Mouse (Mus musculus) lung, embryonic 16.5 days (tissue): ENCODE data around the gene Lmo7. TPM values are rescaled to one million over a fixed set of nuclear protein-coding genes. Genes with fewer than 3 reads are reported as not detected.

Experiments used
- ATAC-seq: fragments of 200-750 bp; cut with Nextera tagmentation; 2 replicates; pipeline ENCODE4 v1.8.0; 2017; ENCODE audit warnings: low read depth, mild to moderate bottlenecking, moderate library complexity
- H3K27ac ChIP-seq: fragments of 300-500 bp; sonication (generic); 2 replicates; pipeline ENCODE4 v1.5.1; 2014; ENCODE audit warnings: mild to moderate bottlenecking, control low read depth, low read length
- H3K27me3 ChIP-seq: fragments of 300-500 bp; sonication (generic); 2 replicates; pipeline ENCODE4 v1.6.1; 2014; ENCODE audit warnings: low read depth, low read length, mixed read lengths; ENCODE audit not compliant: control insufficient read depth, insufficient read depth
- H3K36me3 ChIP-seq: fragments of 300-500 bp; sonication (generic); 2 replicates; pipeline ENCODE4 v1.6.1; 2014; ENCODE audit warnings: low read length; ENCODE audit not compliant: control insufficient read depth, insufficient read depth
- H3K4me1 ChIP-seq: fragments of 300-500 bp; sonication (generic); replicated peaks from 2 replicates; pipeline ENCODE4 v1.6.1; 2014; ENCODE audit warnings: low read length, mixed read lengths; ENCODE audit not compliant: control insufficient read depth, insufficient read depth
- H3K4me2 ChIP-seq: fragments of 300-500 bp; sonication (generic); 2 replicates; pipeline ENCODE4 v1.6.1; 2014; ENCODE audit warnings: low read depth, low read length, control low read depth
- H3K4me3 ChIP-seq: fragments of 300-500 bp; sonication (generic); 2 replicates; pipeline ENCODE4 v1.5.1; 2014; ENCODE audit warnings: mild to moderate bottlenecking, low read length, control low read depth
- H3K9ac ChIP-seq: fragments of 300-500 bp; sonication (generic); 2 replicates; pipeline ENCODE4 v1.6.1; 2014; ENCODE audit warnings: low read length, control low read depth
- H3K9me3 ChIP-seq: fragments of 300-500 bp; sonication (generic); 2 replicates; pipeline ENCODE4 v1.6.1; 2016; ENCODE audit warnings: low read length; ENCODE audit not compliant: control insufficient read depth
- WGBS: fragments of 180-500 bp; shearing (Covaris S2); extraction: QIAGEN DNeasy Blood & Tissue Kit; methylation state at CpG from one replicate; pipeline ENCODE4 v1.1.7; 2014; 5-methylcytosine and 5-hydroxymethylcytosine counted together
- polyA plus RNA-seq: library from polyadenylated mRNA; unstranded; fragments of >200 nt; fragmentation: Nextera tagmentation; extraction: Ambion mirVana; gene quantifications from 2 replicates; pipeline ENCODE4 v1.2.1, GENCODE M21; 2015

The Lmo7 gene
- polyA plus RNA-seq, 1 experiment from 2014 or later: 46.4 TPM

- WGBS: 68% methylated on average over 3 of the region's 3 CpGs
Measured at GRCm38 (mm10) chr14:101746635-101747034, 16.9 kb downstream of the Lmo7 start.

GRCm38 (mm10) chr14:101747811-101748210, 18.1 kb downstream of the Lmo7 start:
- Histone ChIP-seq H3K9me3 (no peaks in the 10 kb centered on the region), H3K4me3 (no peak overlapping the region), H3K27me3 (no peaks in the 10 kb centered on the region), H3K4me2 (no peak overlapping the region), H3K4me1 (no peaks in the 10 kb centered on the region), H3K27ac (no peak overlapping the region), H3K9ac (no peak overlapping the region), H3K36me3 (no peaks in the 10 kb centered on the region)
- WGBS: 90% methylated on average over 11 of the region's 11 CpGs
- ATAC-seq: no peak

More at GRCm38 (mm10) chr14:101746635-101747034, 16.9 kb downstream of the Lmo7 start:
- Histone ChIP-seq H3K4me3 (no peak overlapping the region), H3K4me1 (no peaks in the 10 kb centered on the region), H3K4me2 (no peak overlapping the region), H3K27ac (no peak overlapping the region), H3K9ac (no peak overlapping the region), H3K9me3 (no peaks in the 10 kb centered on the region), H3K27me3 (no peaks in the 10 kb centered on the region), H3K36me3 (no peaks in the 10 kb centered on the region)
- ATAC-seq: no peak

GRCm38 (mm10) chr14:101748436-101748835, 18.7 kb downstream of the Lmo7 start:
- ATAC-seq: no peak
- H3K27ac ChIP-seq: no peak overlapping the region
- no peaks in the 10 kb centered on the region for H3K4me1 ChIP-seq
- no peaks in the 10 kb centered on the region for H3K27me3 ChIP-seq
- no peaks in the 10 kb centered on the region for H3K9me3 ChIP-seq
- no peaks in the 10 kb centered on the region for H3K36me3 ChIP-seq
- no peak overlapping the region for H3K9ac ChIP-seq
- WGBS: 73% methylated on average over 7 of the region's 7 CpGs
- H3K4me3 ChIP-seq: no peak overlapping the region
- H3K4me2 ChIP-seq: no peak overlapping the region

GRCm38 (mm10) chr14:101750910-101751309, 21.2 kb downstream of the Lmo7 start:
- Histone ChIP-seq H3K27ac (no peak overlapping the region), H3K4me2 (no peak overlapping the region), H3K9me3 (no peaks in the 10 kb centered on the region), H3K4me1 (no peaks in the 10 kb centered on the region), H3K4me3 (no peak overlapping the region), H3K36me3 (no peaks in the 10 kb centered on the region), H3K27me3 (no peaks in the 10 kb centered on the region), H3K9ac (no peak overlapping the region)
- WGBS: 81% methylated on average over 4 of the region's 4 CpGs
- ATAC-seq: no peak

GRCm38 (mm10) chr14:101755425-101755824, 25.7 kb downstream of the Lmo7 start:
- Histone ChIP-seq H3K27ac (no peak overlapping the region), H3K4me2 (no peak overlapping the region), H3K9me3 (no peaks in the 10 kb centered on the region), H3K4me1 (no peaks in the 10 kb centered on the region), H3K4me3 (no peak overlapping the region), H3K27me3 (no peaks in the 10 kb centered on the region), H3K36me3 (no peaks in the 10 kb centered on the region), H3K9ac (no peak overlapping the region)
- WGBS: 41% methylated on average over 4 of the region's 4 CpGs
- ATAC-seq: no peak

GRCm38 (mm10) chr14:101762267-101762666, 32.5 kb downstream of the Lmo7 start:
- 35% methylated on average over 1 of the region's 1 CpGs for WGBS
- no peaks in the 10 kb centered on the region for H3K9me3 ChIP-seq
- no peak overlapping the region for H3K9ac ChIP-seq
- H3K27ac ChIP-seq: no peak overlapping the region
- H3K4me1 ChIP-seq: no peaks in the 10 kb centered on the region; the same call in 1 of the 2 replicates
- H3K4me2 ChIP-seq: no peak overlapping the region
- H3K4me3 ChIP-seq: no peak overlapping the region
- no peak for ATAC-seq
- H3K27me3 ChIP-seq: no peaks in the 10 kb centered on the region
- no peaks in the 10 kb centered on the region for H3K36me3 ChIP-seq

GRCm38 (mm10) chr14:101763762-101764295, 34.1 kb downstream of the Lmo7 start:
- Histone ChIP-seq H3K4me3 (no peak overlapping the region), H3K27ac (no peak overlapping the region), H3K9ac (no peak overlapping the region), H3K4me1 (no peaks in the 10 kb centered on the region; the same call in 1 of the 2 replicates), H3K36me3 (no peaks in the 10 kb centered on the region), H3K9me3 (no peaks in the 10 kb centered on the region), H3K4me2 (no peak overlapping the region), H3K27me3 (no peaks in the 10 kb centered on the region)
- 24% methylated on average over 3 of the region's 3 CpGs for WGBS
- no peak for ATAC-seq

- H3K4me3 ChIP-seq: no peak overlapping the region
- H3K36me3 ChIP-seq: no peaks in the 10 kb centered on the region
- H3K9me3 ChIP-seq: no peaks in the 10 kb centered on the region
- 77% methylated on average over 5 of the region's 5 CpGs for WGBS
- no peak overlapping the region for H3K4me2 ChIP-seq
- H3K27me3 ChIP-seq: no peaks in the 10 kb centered on the region
- no peaks in the 10 kb centered on the region for H3K4me1 ChIP-seq
- no peak overlapping the region for H3K27ac ChIP-seq
- no peak overlapping the region for H3K9ac ChIP-seq
- ATAC-seq: no peak
Measured at GRCm38 (mm10) chr14:101771336-101771735, 41.6 kb downstream of the Lmo7 start.

GRCm38 (mm10) chr14:101771756-101772155, 42.0 kb downstream of the Lmo7 start:
- H3K4me1 ChIP-seq: no peaks in the 10 kb centered on the region
- H3K27ac ChIP-seq: no peak overlapping the region
- H3K27me3 ChIP-seq: no peaks in the 10 kb centered on the region
- H3K9me3 ChIP-seq: no peaks in the 10 kb centered on the region
- 86% methylated on average over 6 of the region's 6 CpGs for WGBS
- ATAC-seq: no peak
- H3K9ac ChIP-seq: no peak overlapping the region
- H3K4me3 ChIP-seq: no peak overlapping the region
- H3K4me2 ChIP-seq: no peak overlapping the region
- H3K36me3 ChIP-seq: no peaks in the 10 kb centered on the region

GRCm38 (mm10) chr14:101774631-101775030, 44.9 kb downstream of the Lmo7 start:
- no peaks in the 10 kb centered on the region for H3K4me1 ChIP-seq
- WGBS: 41% methylated on average over 4 of the region's 4 CpGs
- no peak overlapping the region for H3K27ac ChIP-seq
- H3K9ac ChIP-seq: no peak overlapping the region
- no peaks in the 10 kb centered on the region for H3K36me3 ChIP-seq
- no peaks in the 10 kb centered on the region for H3K27me3 ChIP-seq
- H3K9me3 ChIP-seq: no peaks in the 10 kb centered on the region
- no peak overlapping the region for H3K4me3 ChIP-seq
- no peak overlapping the region for H3K4me2 ChIP-seq
- no peak for ATAC-seq
